Mouse (Mus musculus): ENCODE measurements at regions not wholly inside any gene's neighbourhood (a gene's known extent, or its start where the extent isn't known, plus 50 kb on each side); places are given as distances from the start of the nearest gene placed in this dataset.
A peak's percentile ranks its signal among the peaks of the same experiment; 100 is the strongest.

- Histone ChIP-seq H3K27me3 (replicated peaks) (no peaks in the 10 kb centered on the region), H3K4me2 (replicated peaks) (no peak overlapping the region), H3K4me3 (replicated peaks) (no peak overlapping the region), H3K9me3 (no peaks in the 10 kb centered on the region), H3K4me1 (replicated peaks) (no peaks in the 10 kb centered on the region), H3K27ac (no peak overlapping the region), H3K36me3 (no peaks in the 10 kb centered on the region), H3K9ac (no peak overlapping the region)
- 76% methylated on average over 2 of the region's 2 CpGs for WGBS
- ATAC-seq, result no peak
Measured at GRCm38 (mm10) chr2:11387623-11388022, 166.3 kb downstream of the Pfkfb3 start.

GRCm38 (mm10) chr2:11383815-11384214, 170.1 kb downstream of the Pfkfb3 start:
- no peak overlapping the region for H3K9ac ChIP-seq
- H3K27ac ChIP-seq, result no peak overlapping the region
- H3K4me3 ChIP-seq (replicated peaks), result no peak overlapping the region
- WGBS, result 55% methylated on average over 2 of the region's 2 CpGs
- H3K9me3 ChIP-seq, result no peaks in the 10 kb centered on the region
- no peaks in the 10 kb centered on the region for H3K27me3 ChIP-seq (replicated peaks)
- H3K4me1 ChIP-seq (replicated peaks), result no peaks in the 10 kb centered on the region
- H3K36me3 ChIP-seq, result no peaks in the 10 kb centered on the region
- no peak for ATAC-seq
- H3K4me2 ChIP-seq (replicated peaks), result no peak overlapping the region

GRCm38 (mm10) chr2:11377213-11377612, 176.7 kb downstream of the Pfkfb3 start:
- Histone ChIP-seq H3K4me2 (replicated peaks) (no peak overlapping the region), H3K27ac (no peak overlapping the region; the same call in 1 of the 2 replicates), H3K9ac (no peak overlapping the region), H3K36me3 (no peaks in the 10 kb centered on the region), H3K4me1 (replicated peaks) (peaks cover 5% of the 10 kb centered on the region; the same call in 1 of the 2 replicates), H3K9me3 (no peaks in the 10 kb centered on the region), H3K4me3 (replicated peaks) (no peak overlapping the region), H3K27me3 (replicated peaks) (no peaks in the 10 kb centered on the region)
- WGBS, result 41% methylated on average over 2 of the region's 2 CpGs
- peak; percentile 63 for ATAC-seq

GRCm38 (mm10) chr2:11375726-11376454, 178.0 kb downstream of the Pfkfb3 start:
- Histone ChIP-seq H3K36me3 (no peaks in the 10 kb centered on the region), H3K4me3 (replicated peaks) (no peak overlapping the region), H3K9ac (no peak overlapping the region), H3K4me2 (replicated peaks) (no peak overlapping the region), H3K9me3 (no peaks in the 10 kb centered on the region), H3K27ac (no peak overlapping the region), H3K27me3 (replicated peaks) (no peaks in the 10 kb centered on the region), H3K4me1 (replicated peaks) (peaks cover 5% of the 10 kb centered on the region; the same call in 1 of the 2 replicates)
- no peak for ATAC-seq
- WGBS, result 61% methylated on average over 10 of the region's 10 CpGs

- Histone ChIP-seq H3K4me2 (replicated peaks) (no peak overlapping the region), H3K27me3 (replicated peaks) (no peaks in the 10 kb centered on the region), H3K9me3 (no peaks in the 10 kb centered on the region), H3K36me3 (no peaks in the 10 kb centered on the region), H3K4me1 (replicated peaks) (peaks cover 5% of the 10 kb centered on the region; the same call in 1 of the 2 replicates), H3K9ac (no peak overlapping the region), H3K27ac (no peak overlapping the region), H3K4me3 (replicated peaks) (no peak overlapping the region)
- WGBS, result 57% methylated on average over 6 of the region's 6 CpGs
- ATAC-seq, result no peak
Measured at GRCm38 (mm10) chr2:11375092-11375491, 178.8 kb downstream of the Pfkfb3 start.

- no peaks in the 10 kb centered on the region for H3K4me1 ChIP-seq (replicated peaks)
- no peaks in the 10 kb centered on the region for H3K9me3 ChIP-seq
- H3K4me2 ChIP-seq (replicated peaks), result no peak overlapping the region
- no peak overlapping the region for H3K4me3 ChIP-seq (replicated peaks)
- H3K36me3 ChIP-seq, result no peaks in the 10 kb centered on the region
- H3K9ac ChIP-seq, result no peak overlapping the region
- H3K27ac ChIP-seq, result no peak overlapping the region
- no peaks in the 10 kb centered on the region for H3K27me3 ChIP-seq (replicated peaks)
- ATAC-seq, result no peak
Measured at GRCm38 (mm10) chr2:11370273-11370672, 183.6 kb downstream of the Pfkfb3 start.

DNA sequence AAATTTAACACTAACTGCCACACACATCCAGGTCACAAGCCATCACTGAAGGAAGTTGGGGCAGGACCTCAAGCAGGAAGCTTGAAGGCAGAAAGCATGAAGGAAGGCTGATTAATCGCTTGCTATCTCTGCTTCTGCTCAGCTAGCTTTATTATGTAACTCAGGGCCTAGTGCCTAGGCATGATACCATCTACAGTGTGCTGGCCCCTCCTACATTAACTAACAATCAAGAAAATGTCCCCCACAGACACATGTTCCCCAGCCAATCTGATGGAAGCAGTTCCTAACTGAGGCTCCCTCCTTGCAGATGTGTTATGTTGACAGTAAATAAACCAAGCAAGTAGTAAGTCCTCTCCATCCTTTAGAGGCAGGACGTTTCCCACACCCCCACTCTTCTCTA, 186.6 kb downstream of the Pfkfb3 start:
- Histone ChIP-seq H3K9ac (no peak overlapping the region), H3K27me3 (replicated peaks) (no peaks in the 10 kb centered on the region), H3K27ac (no peak overlapping the region), H3K36me3 (no peaks in the 10 kb centered on the region), H3K9me3 (no peaks in the 10 kb centered on the region), H3K4me1 (replicated peaks) (no peaks in the 10 kb centered on the region), H3K4me2 (replicated peaks) (no peak overlapping the region), H3K4me3 (replicated peaks) (no peak overlapping the region)
- whole genome bisulfite sequencing, result 62% methylated on average over 2 of the region's 2 CpGs
- ATAC-seq, result no peak

DNA sequence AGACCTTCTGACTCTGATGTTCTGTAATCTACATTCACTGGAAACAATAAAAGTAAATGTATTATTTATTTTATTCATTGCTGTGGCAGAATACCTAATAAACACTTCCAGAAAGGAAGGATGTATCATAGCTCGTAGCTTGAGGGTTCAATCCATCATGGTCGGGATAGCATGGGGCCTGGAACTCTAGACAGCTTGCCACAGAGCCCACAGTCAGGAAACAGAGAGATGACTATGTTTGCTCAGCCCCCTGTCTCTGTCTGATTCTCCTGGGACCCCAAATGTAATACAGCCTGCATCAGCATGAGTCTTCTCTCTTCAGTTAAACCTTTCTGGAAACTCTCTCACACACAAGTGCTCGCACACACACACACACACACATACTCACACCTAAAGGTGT, 188.1 kb downstream of the Pfkfb3 start:
- H3K27ac ChIP-seq, result no peak overlapping the region
- ATAC-seq, result no peak

GRCm38 (mm10) chr2:11365371-11365770, 188.5 kb downstream of the Pfkfb3 start:
- 57% methylated on average over 4 of the region's 4 CpGs for WGBS
- Histone ChIP-seq H3K4me1 (replicated peaks) (no peaks in the 10 kb centered on the region), H3K36me3 (no peaks in the 10 kb centered on the region), H3K27ac (no peak overlapping the region), H3K9me3 (no peaks in the 10 kb centered on the region), H3K27me3 (replicated peaks) (no peaks in the 10 kb centered on the region), H3K4me2 (replicated peaks) (no peak overlapping the region), H3K9ac (no peak overlapping the region), H3K4me3 (replicated peaks) (no peak overlapping the region)
- ATAC-seq, result no peak

More for the DNA sequence above, 188.1 kb downstream of the Pfkfb3 start:
- H3K9me3 ChIP-seq, result no peaks in the 10 kb centered on the region
- H3K4me1 ChIP-seq (replicated peaks), result no peaks in the 10 kb centered on the region
- 69% methylated on average over 3 of the region's 3 CpGs for WGBS
- no peaks in the 10 kb centered on the region for H3K27me3 ChIP-seq (replicated peaks)
- no peaks in the 10 kb centered on the region for H3K36me3 ChIP-seq
- no peak overlapping the region for H3K4me3 ChIP-seq (replicated peaks)
- no peak overlapping the region for H3K9ac ChIP-seq
- no peak overlapping the region for H3K4me2 ChIP-seq (replicated peaks)

- Histone ChIP-seq H3K27me3 (replicated peaks) (no peaks in the 10 kb centered on the region), H3K27ac (no peak overlapping the region), H3K9me3 (no peaks in the 10 kb centered on the region), H3K4me1 (replicated peaks) (no peaks in the 10 kb centered on the region), H3K4me3 (replicated peaks) (no peak overlapping the region), H3K9ac (no peak overlapping the region), H3K4me2 (replicated peaks) (no peak overlapping the region), H3K36me3 (no peaks in the 10 kb centered on the region)
- no peak for ATAC-seq
- 88% methylated on average over 2 of the region's 2 CpGs for WGBS
Measured at GRCm38 (mm10) chr2:11364111-11364510, 189.8 kb downstream of the Pfkfb3 start.

DNA sequence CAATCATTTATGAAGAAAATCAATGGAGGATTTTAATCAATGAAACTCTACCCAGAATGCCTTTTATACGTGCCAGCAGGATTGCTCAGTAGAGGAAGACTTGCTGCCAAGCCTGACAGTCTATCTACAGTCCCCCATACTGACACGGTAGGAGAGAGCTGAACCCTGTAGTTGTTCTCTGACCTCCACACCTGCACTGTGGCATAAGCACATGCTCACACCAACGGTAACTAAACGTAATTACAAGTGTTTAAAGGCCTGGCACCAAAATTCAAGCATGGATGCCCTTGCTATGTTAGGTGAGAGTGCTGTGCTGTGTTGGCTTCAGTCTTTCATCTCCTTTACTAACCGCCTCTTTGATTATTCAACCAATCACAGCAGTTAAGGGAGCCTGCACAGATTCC, 190.8 kb downstream of the Pfkfb3 start:
- Histone ChIP-seq H3K27ac (no peak overlapping the region), H3K36me3 (no peaks in the 10 kb centered on the region), H3K4me3 (replicated peaks) (no peak overlapping the region), H3K4me2 (replicated peaks) (no peak overlapping the region), H3K9me3 (no peaks in the 10 kb centered on the region), H3K4me1 (replicated peaks) (no peaks in the 10 kb centered on the region), H3K27me3 (replicated peaks) (no peaks in the 10 kb centered on the region), H3K9ac (no peak overlapping the region)
- WGBS, result 77% methylated on average over 5 of the region's 5 CpGs
- no peak for ATAC-seq

DNA sequence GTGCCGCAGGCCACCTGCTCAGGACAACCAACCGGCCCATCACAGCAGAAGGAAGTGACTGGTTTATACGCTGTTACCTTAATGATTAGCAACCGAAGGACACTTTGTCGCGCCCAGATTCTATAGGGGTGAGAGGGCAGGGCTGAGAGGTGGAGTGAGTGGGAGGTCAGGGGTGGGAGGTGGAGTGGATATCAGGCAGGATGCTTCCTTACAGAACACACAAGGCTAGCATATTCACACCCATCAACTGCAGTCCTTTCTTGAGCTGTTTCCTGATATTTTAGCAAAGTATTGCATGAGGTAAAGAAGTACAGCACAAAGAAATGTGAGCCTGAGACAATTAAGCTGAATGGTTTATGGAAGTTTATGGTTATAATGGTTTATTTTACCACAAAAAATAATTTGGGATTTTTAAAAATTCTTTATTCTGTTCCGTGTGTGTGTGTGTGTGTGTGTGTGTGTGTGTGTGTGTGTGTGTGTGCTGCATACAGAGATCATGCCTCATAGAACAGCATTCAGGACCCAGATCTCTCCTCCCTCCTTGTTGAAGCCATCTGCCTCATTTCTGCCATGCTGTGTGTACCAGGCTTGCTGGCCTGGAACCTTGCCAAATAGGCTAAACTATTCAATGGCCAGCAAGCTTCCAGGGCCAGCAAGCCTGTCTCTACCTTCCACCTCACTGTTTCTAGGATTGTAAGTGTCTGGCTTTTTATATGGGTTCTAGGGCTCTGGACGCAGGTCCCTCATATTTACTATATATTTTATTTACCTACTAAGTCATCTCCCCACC, 190.5 kb downstream of the Prkcq start:
- H3K4me3 ChIP-seq (replicated peaks), result no peak overlapping the region
- no peaks in the 10 kb centered on the region for H3K9me3 ChIP-seq
- WGBS, result 65% methylated on average over 8 of the region's 8 CpGs
- H3K36me3 ChIP-seq, result no peaks in the 10 kb centered on the region
- no peaks in the 10 kb centered on the region for H3K27me3 ChIP-seq (replicated peaks)
- no peak overlapping the region for H3K9ac ChIP-seq
- ATAC-seq, result peak; percentile 67
- no peak overlapping the region for H3K4me2 ChIP-seq (replicated peaks)
- no peak overlapping the region for H3K27ac ChIP-seq
- H3K4me1 ChIP-seq (replicated peaks), result no peaks in the 10 kb centered on the region

DNA sequence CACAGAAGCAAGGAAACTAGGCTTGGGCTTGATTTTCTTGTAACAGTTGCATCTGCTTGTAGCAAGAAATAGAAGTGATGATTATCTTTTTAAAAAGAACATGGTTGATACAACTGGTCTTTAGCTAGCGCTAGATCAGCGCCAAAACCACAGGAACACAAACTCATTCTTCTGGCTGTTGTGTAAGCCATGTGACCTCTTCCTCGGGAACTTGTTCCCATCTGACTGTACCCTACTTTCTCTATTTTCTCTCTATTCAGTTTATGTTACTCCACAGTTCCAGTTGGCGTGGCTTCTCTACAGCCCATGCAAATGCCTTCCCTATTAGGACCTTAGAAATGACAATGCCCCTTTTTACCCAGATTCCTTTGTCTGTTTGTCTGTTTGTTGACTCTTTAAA, 187.4 kb downstream of the Prkcq start:
- no peaks in the 10 kb centered on the region for H3K27me3 ChIP-seq (replicated peaks)
- no peaks in the 10 kb centered on the region for H3K4me1 ChIP-seq (replicated peaks)
- no peak overlapping the region for H3K9ac ChIP-seq
- H3K9me3 ChIP-seq, result no peaks in the 10 kb centered on the region
- no peak overlapping the region for H3K27ac ChIP-seq
- 90% methylated on average over 4 of the region's 4 CpGs for WGBS
- no peak for ATAC-seq
- H3K36me3 ChIP-seq, result no peaks in the 10 kb centered on the region
- H3K4me2 ChIP-seq (replicated peaks), result no peak overlapping the region
- no peak overlapping the region for H3K4me3 ChIP-seq (replicated peaks)
